Mouse (Mus musculus) retina, adult 2 months (tissue): Measurements from ENCODE around the gene Adh5.

Source experiments
- DNase-seq: peaks from one replicate; pipeline ENCODE4 v3.0.0-alpha.2; 2012; ENCODE audit warnings: low read depth, low spot score

Adh5 gene

DNA sequence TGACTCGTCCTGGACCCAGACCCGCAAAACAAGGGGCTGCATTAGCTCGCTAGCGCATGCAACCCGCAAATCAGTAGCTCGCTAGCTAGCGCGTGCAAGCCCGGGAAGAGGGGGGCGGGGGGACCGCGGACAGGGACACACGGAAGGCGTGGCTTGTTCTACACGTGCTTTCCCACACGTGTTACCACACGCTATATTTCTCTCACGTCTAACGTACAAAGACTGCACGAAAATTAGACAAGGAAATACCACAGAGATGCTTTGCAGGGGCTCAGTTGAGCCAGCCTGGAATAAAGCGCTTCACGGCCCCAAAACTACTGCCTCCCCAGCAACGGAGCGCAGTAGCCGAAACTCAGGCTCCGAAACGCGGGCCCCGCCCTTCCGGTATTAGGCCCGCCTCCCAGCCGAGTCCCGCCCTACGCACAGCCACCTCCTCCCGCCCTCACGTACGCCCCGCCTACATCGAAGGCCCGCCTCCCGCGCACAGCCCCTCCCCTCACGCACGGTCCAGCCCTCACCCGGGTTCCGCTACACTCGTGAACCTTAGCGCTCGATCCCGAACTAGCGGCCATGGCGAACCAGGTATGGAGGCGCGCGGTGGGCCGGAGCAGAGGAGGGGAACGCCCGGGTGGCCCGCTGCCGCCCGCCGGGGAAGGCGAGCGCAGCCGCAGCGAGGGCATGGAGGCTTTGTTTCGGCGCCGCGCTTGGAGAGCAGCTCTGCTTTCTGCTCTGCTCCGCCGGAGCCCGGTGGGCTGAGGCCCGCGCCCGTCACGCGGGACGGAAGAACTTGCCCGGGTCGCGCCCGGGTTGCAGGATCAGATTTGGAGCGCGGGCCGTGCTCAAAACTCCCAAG, at the start of gene Adh5:
Gene Adh5 (plus strand): TSS at position 482 of the 853 bp plus-strand sequence.
- peak; percentile 83 for DNase-seq

DNA sequence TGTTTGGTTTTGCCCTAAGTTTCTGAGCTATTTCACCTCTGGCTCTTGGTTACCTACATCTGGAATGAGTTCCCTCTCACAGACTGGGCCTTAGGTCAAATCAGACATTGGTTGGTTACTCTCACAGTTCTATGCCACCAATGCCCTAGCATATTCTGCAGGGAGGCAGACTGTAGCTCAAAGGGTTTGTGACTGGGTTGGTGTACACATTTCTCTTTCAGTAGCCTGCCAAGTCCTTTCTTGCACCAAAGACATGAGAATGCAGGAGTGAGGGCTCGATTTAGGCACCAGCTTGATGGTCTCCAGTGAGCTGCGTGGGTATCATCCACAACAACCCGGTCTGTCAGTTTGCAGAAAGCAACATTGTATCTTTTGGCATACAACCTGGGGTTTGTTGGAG, 38.0 kb upstream of the Adh5 start:
- DNase-seq = no peak

- peak; percentile 23 for DNase-seq
These were observed 37.6 kb upstream of the Adh5 start for GRCm38 (mm10) chr3:138405341-138405740.

- DNase-seq = no peak
These were observed 37.1 kb upstream of the Adh5 start for GRCm38 (mm10) chr3:138405840-138406239.

- DNase-seq = no peak
These were observed 35.0 kb upstream of the Adh5 start for GRCm38 (mm10) chr3:138407920-138408319.

- DNase-seq = no peak
These were observed 33.3 kb upstream of the Adh5 start for GRCm38 (mm10) chr3:138409585-138409984.

DNA sequence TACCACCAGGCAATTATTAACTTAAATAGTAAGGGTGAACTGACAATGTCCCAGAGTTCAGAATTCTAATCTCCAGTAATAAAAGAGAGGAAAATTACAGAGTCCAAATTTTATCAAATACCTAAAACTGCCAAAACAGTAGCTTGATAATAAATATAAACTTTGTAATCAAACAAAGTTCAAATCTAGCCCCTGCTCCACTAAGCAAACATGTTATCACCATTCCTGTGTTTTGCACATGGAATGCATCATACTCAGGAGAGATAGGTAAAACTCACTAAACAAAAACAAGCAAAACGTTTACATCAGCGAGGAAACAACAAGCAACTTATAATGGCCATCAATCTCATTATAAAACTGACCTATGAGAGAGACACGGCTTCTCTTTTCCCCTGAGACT, 32.7 kb upstream of the Adh5 start:
- no peak for DNase-seq

- DNase-seq = no peak
These were observed 27.7 kb upstream of the Adh5 start, which contains the start of gene Adh4 for GRCm38 (mm10) chr3:138415121-138415690. TSS of gene Adh4 (plus strand) at chr3:138415466.

DNA sequence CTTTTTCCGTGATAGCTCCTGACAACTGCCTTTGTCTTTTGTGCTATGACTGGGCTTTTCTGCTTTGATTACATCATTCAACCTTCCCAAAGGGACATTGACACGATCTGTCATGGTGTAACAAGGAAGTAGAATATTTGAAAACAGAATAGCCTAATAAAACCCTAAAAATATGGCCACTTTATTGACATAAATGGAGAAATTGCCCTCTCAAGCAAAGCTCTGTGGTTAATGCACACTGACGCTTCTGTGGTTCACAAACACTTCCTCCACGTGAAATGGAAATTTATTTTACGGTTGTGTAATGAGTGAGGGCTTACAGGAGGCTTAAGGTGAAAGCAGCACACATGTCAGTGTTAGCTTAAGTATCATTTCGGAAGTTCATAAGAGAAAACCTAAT, 23.5 kb upstream of the Adh5 start:
- no peak for DNase-seq

- no peak for DNase-seq
These were observed 22.5 kb upstream of the Adh5 start for GRCm38 (mm10) chr3:138420385-138420784.

DNA sequence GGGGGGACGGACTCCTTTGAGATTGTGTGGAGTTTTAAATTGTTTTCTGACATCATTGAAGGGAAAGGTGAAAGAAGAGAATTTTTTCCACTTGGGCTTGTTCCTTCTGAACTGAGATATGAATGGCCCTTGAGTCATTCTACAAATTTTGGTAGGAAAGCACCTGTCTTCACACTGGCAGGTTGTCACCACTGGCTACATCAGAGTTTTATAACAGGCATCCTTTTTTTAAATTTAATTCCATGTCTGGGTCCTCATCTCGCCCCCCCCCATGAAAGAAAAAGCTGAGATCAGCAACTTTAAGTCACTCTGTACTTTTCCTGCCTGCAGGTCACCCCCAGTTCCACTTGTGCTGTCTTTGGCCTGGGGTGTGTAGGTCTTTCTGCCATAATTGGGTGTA, 19.2 kb upstream of the Adh5 start:
- DNase-seq = no peak

DNA sequence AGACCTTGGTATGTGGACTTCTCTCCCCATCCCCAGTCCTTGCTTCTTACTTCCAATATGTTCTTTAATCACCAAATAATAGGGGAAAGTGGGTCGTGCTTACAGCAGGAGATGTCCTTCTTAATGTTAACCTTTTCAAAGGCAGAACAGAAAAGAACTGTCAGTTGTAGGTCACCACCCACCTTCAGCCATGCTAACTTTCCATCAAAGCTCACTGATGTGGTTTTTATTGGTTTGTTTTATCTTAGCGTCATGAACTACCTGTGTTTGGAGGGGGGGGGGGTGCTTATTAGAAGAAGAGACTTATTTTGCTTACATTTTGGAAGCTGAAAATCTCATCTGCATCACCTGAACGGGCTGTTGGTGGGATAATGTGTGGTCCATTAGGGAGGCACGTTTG, 18.6 kb upstream of the Adh5 start:
- DNase-seq = no peak

- no peak for DNase-seq
These were observed 12.4 kb upstream of the Adh5 start for GRCm38 (mm10) chr3:138430360-138430976.

DNA sequence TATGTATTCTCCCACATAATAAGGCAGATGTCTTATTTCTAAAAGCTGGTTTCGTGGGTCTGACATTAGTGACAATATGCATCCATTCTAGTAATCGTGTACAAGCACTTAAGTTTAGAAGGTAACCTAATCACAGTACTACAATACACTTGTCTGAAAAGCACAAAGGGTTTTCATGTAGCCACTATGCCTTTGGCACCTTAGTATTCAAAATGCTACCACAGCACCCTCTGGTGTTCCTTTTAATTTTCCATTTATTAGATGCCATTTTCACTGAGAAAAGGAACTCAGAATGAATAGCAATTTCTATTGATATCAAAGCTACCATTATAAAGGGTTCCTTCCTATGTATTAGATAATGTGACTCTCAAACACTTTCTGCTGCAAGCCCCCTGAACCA, 11.1 kb upstream of the Adh5 start:
- DNase-seq = no peak

- no peak for DNase-seq
These were observed 4.2 kb upstream of the Adh5 start for GRCm38 (mm10) chr3:138438716-138439115.

GRCm38 (mm10) chr3:138442203-138442602, 690 bp upstream of the Adh5 start:
- DNase-seq = no peak

GRCm38 (mm10) chr3:138443465-138443771, 525 bp downstream of the Adh5 start:
- DNase-seq = no peak

GRCm38 (mm10) chr3:138448077-138448860, 5.4 kb downstream of the Adh5 start:
- DNase-seq = no peak

DNA sequence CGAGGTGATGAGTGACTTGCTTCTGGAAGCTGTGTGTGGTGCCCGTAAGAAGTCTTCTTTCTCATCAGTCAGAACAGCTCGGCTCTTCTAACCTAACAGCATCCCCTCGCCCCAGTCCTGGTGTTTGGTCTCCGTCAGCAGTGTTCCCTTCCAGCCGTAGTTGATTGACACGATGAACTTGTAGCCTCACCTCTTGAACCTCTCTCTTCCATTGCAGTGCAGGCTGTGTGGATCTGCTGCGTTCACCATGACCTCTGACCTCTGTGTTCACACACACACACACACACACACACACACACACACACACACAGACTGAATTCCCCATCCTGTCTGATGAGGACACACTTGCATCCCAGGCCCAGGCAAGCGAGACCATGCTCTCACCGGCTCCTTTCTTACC, 9.3 kb downstream of the Adh5 start:
- DNase-seq = no peak

DNA sequence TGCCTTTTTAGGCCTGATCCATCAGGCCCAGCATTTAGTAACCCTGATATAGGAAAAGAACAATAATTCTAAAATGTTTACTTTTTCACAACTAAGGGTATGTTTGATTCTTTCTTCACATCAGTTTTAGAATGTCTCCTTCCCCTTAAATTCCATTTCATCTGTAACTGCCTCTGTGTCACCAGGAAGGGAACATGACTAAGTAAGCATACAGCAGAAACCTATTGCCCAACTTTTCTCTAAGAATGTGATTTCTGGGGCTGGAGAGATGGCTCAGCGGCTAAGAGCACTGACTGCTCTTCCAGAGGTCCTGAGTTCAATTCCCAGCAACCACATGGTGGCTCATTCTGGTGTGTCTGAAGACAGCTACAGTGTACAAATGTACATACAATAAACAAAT, 11.3 kb downstream of the Adh5 start:
- DNase-seq = no peak

DNA sequence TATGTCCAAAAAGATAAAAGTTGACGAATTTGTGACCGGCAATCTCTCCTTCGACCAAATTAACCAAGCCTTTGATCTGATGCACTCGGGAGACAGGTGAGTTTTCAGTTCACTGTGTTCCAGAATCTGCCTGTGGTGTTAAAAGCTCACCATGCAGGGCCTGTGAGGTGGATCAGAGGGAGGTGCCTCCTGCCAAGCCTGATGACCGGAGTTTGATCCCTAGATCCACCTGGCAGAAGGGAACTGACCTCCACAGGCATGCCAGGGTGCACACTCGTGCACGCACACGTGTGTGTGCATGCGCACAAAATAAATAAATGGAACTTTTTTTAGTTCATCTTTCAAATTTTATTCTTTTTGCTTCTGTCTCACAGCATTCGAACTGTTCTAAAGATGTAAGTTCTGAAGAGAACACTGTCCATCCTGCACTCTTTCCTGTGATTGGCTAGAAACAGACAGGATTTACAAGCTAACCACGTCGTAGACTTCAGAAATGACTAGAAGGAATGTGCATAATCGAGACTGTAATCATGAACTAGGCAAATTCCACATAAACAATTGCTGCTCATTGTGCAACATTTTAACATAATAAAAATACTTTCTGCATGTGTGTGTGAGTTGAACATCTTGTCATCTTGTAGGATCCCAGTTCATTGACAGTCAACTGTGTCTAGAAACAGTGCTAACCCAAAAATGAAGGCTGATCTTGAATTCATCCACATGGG, 12.0 kb downstream of the Adh5 start:
- no peak for DNase-seq

- DNase-seq = no peak
These were observed 15.5 kb downstream of the Adh5 start for GRCm38 (mm10) chr3:138458441-138458840.
